Mouse (Mus musculus) myocyte (in vitro differentiated cells): ENCODE measurements around the gene Fam43b.

ENCODE experiments used
- E2F4 ChIP-seq: IDR thresholded peaks from one replicate; pipeline ENCODE4 v1.6.1; 2011; ENCODE audit warnings: mild to moderate bottlenecking, control low read depth, moderate library complexity; ENCODE audit not compliant: insufficient read depth
- MAX ChIP-seq: IDR thresholded peaks from one replicate; pipeline ENCODE4 v1.6.1; 2011; ENCODE audit warnings: low read depth, mild to moderate bottlenecking, control low read depth
- MYOG ChIP-seq, 3 experiments: IDR thresholded peaks; one replicate each; pipeline ENCODE4 v1.6.1; 2011; ENCODE audit warnings: control low read depth in 2 of 3, low read depth in 2 of 3, mild to moderate bottlenecking in 2 of 3; ENCODE audit not compliant: insufficient read length in 2 of 3, control insufficient read depth in 1 of 3, insufficient read depth in 1 of 3
- POLR2A ChIP-seq: IDR thresholded peaks from one replicate; pipeline ENCODE4 v1.6.1; 2011; ENCODE audit warnings: low read depth, mild to moderate bottlenecking, control low read depth, moderate library complexity; ENCODE audit not compliant: insufficient read length
- POLR2AphosphoS2 ChIP-seq: IDR thresholded peaks from one replicate; pipeline ENCODE4 v1.6.1; 2011; ENCODE audit warnings: low read depth, control low read depth; ENCODE audit not compliant: insufficient read length
- TCF12 ChIP-seq: IDR thresholded peaks from one replicate; pipeline ENCODE4 v1.6.1; 2011; ENCODE audit warnings: mild to moderate bottlenecking, control low read depth; ENCODE audit not compliant: poor library complexity, insufficient read depth, severe bottlenecking
- USF1 ChIP-seq: IDR thresholded peaks from one replicate; pipeline ENCODE4 v1.6.1; 2011; ENCODE audit warnings: low read depth, mild to moderate bottlenecking, control low read depth, moderate library complexity

DNA sequence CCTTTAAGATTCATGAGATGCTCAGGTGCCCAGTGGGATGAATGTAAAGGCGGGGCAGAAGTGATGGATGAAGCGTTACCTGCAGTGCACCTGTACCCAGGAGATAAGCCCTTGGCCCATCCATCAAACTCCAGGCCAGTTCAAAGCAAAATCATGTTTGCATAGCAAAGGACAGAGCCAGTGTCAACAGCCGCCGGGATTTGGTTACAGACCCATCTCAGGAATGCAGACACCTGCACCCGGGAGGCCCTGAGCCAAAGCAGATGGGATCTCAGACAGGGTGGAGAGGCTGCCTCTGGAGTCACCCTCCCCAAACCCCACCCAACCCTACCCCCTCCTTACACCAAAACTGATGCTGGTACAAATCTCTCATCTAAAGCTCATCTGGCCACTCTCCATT lies 14.7 kb upstream of the Fam43b start:
- TF ChIP-seq POLR2A (no peak), USF1 (no peak), TCF12 (no peak), POLR2AphosphoS2 (no peak), MYOG (IDR thresholded peaks at IDR 0.05; ENCODE audit: control insufficient read depth in 1 of 3, insufficient read depth in 1 of 3, insufficient read length in 2 of 3, low read depth in 2 of 3) (no peak), E2F4 (no peak), MAX (no peak)
